16 mouse cellular contexts compared by ENCODE assay signal in genomic region chr11:43834531-43834930, GRCm38 (mm10).
A peak's percentile ranks its signal among the peaks of the same experiment; 100 is the strongest.
DNase-seq lines count a peak whose midpoint lies in the region; ATAC-seq and TF ChIP-seq lines count a peak whose summit lies in the region.
"Had no signal": no experiment of that assay in that cellular context is flagged by ENCODE, and none has a peak within 500 bp of the region (broad histone marks: within the 10 kb centered on the region; RNA-seq: fewer than 3 reads in every experiment).

No protein-coding gene starts in this region.

- H3K4me1 ChIP-seq in heart, embryonic 11.5 days (ENCODE audit: control insufficient read depth, insufficient read depth, low read length) = peaks cover 7% of the 10 kb centered on the region; the same call in 1 of the 2 replicates
- 0 out of 2 replicates have a peak, but pooled peaks cover 2% of the 10 kb centered on the region for H3K4me1 ChIP-seq in cortical plate, adult 2 months (ENCODE audit: control insufficient read depth, insufficient read depth, low read length)
- peaks cover 8% of the 10 kb centered on the region; the same call in 1 of the 2 replicates for H3K4me1 ChIP-seq in hindbrain, postnatal 0 days (ENCODE audit: insufficient read depth, low read length)
- H3K4me1 ChIP-seq: liver, embryonic 12.5 days had no signal

- H3K9ac ChIP-seq in heart, embryonic 11.5 days (ENCODE audit: low read depth, low read length) = no peak overlapping the region
- H3K9ac ChIP-seq in hindbrain, postnatal 0 days (replicated peaks; ENCODE audit: low read length) = no peak overlapping the region; the same call in 1 of the 2 replicates
- H3K9ac ChIP-seq: embryonic facial prominence, embryonic 12.5 days; forebrain, embryonic 13.5 days; liver, embryonic 12.5 days; neural tube, embryonic 12.5 days had no signal

- WGBS in heart, embryonic 11.5 days (ENCODE audit: insufficient replicate concordance) = 54% methylated on average over 11 of the region's 11 CpGs
- WGBS in hindbrain, postnatal 0 days = 43% methylated on average over 11 of the region's 11 CpGs

- peak overlapping the region; percentile 83 for H3K4me2 ChIP-seq in heart, embryonic 11.5 days
- peak overlapping the region; percentile 87 for H3K4me2 ChIP-seq in hindbrain, postnatal 0 days (ENCODE audit: low read depth, low read length)
- H3K4me2 ChIP-seq: embryonic facial prominence, embryonic 12.5 days; forebrain, embryonic 13.5 days; liver, embryonic 12.5 days; neural tube, embryonic 12.5 days had no signal

- no peak for ATAC-seq in heart, embryonic 11.5 days (replicated peaks; ENCODE audit: insufficient number of reproducible peaks, low FRiP score, low TSS enrichment)
- ATAC-seq in hindbrain, postnatal 0 days = no peak
- ATAC-seq: CD4-positive, CD25-positive, alpha-beta regulatory T cell, adult 4 months; forebrain, embryonic 13.5 days; liver, embryonic 12.5 days had no signal

- no peaks in the 10 kb centered on the region for H3K9me3 ChIP-seq in heart, embryonic 11.5 days (replicated peaks; ENCODE audit: control insufficient read depth, low read length)
- H3K9me3 ChIP-seq in hindbrain, postnatal 0 days (ENCODE audit: low read length) = no peaks in the 10 kb centered on the region
- H3K9me3 ChIP-seq: embryonic facial prominence, embryonic 12.5 days; forebrain, embryonic 13.5 days; liver, embryonic 12.5 days; neural tube, embryonic 12.5 days had no signal

- no peak for TF ChIP-seq CTCF in cortical plate, adult 2 months (IDR thresholded peaks at IDR 0.05; ENCODE audit: extremely low read depth, insufficient read depth, low read length)
- no peak for TF ChIP-seq CTCF in hindbrain, postnatal 0 days (IDR thresholded peaks at IDR 0.05; ENCODE audit: low read depth)

- H3K4me3 ChIP-seq in heart, embryonic 11.5 days (ENCODE audit: low read depth, low read length) = peak overlapping the region; percentile 18
- peak overlapping the region; percentile 39 for H3K4me3 ChIP-seq in cortical plate, adult 2 months (ENCODE audit: insufficient read depth, low read length)
- peak overlapping the region; percentile 29 for H3K4me3 ChIP-seq in hindbrain, postnatal 0 days (ENCODE audit: low read length)
- H3K4me3 ChIP-seq: embryonic facial prominence, embryonic 12.5 days; forebrain, embryonic 13.5 days; liver, embryonic 12.5 days; megakaryocyte, embryonic 14.5 days; neural tube, embryonic 12.5 days had no signal

- no peaks in the 10 kb centered on the region for H3K36me3 ChIP-seq in heart, embryonic 11.5 days (ENCODE audit: control insufficient read depth, insufficient read depth, low read length)
- H3K36me3 ChIP-seq in hindbrain, postnatal 0 days (ENCODE audit: insufficient read depth, low read length) = no peaks in the 10 kb centered on the region
- H3K36me3 ChIP-seq: embryonic facial prominence, embryonic 12.5 days; liver, embryonic 12.5 days; neural tube, embryonic 12.5 days had no signal

- H3K27ac ChIP-seq in heart, embryonic 11.5 days (ENCODE audit: low read depth, low read length) = no peak overlapping the region
- no peak overlapping the region for H3K27ac ChIP-seq in cortical plate, adult 2 months (ENCODE audit: insufficient read depth, low read length)
- peak overlapping the region; percentile 48; the same call in 1 of the 2 replicates for H3K27ac ChIP-seq in hindbrain, postnatal 0 days
- H3K27ac ChIP-seq: embryonic facial prominence, embryonic 12.5 days; forebrain, embryonic 13.5 days; liver, embryonic 12.5 days; neural tube, embryonic 12.5 days had no signal

- no peak for DNase-seq in heart, postnatal 36 days
- peak; percentile 27 to 68 for DNase-seq in left cerebral cortex, postnatal 25 days (ENCODE audit: low spot score in 2 of 2)
- DNase-seq in left cerebral cortex, adult 11 months (ENCODE audit: low spot score) = no peak
- peak; percentile 19 for DNase-seq in hindbrain, postnatal 0 days (ENCODE audit: low spot score)
- no peak for DNase-seq in yolk sac, embryonic 10.5 days (ENCODE audit: low spot score)
- no peak for DNase-seq in cerebellum, postnatal 4 days (ENCODE audit: low spot score in 2 of 2)
- DNase-seq: cerebellum, adult 9-10 months; kidney, adult 8-10 months had no signal

- 0 out of 2 replicates have a peak, but pooled peaks have one; percentile 14 for TF ChIP-seq POLR2A in cortical plate, adult 2 months (IDR thresholded peaks at IDR 0.05; ENCODE audit: extremely low read depth, insufficient read depth, low read length)

- intact Hi-C loops in heart, postnatal 36 days (cut with DNase I) = loop anchor here (2.0 to 10.0 kb wide), 2 partner anchors 280 to 408 kb away; no protein-coding TSS in a partner anchor
- intact Hi-C loops in left cerebral cortex, postnatal 25 days (cut with DNase I) = loop anchor here (5.0 kb wide), 1 partner anchor 47 kb away; no protein-coding TSS in a partner anchor

- peaks cover 14% of the 10 kb centered on the region for H3K27me3 ChIP-seq in heart, embryonic 11.5 days (ENCODE audit: control insufficient read depth, insufficient read depth, low read length)
- H3K27me3 ChIP-seq in hindbrain, postnatal 0 days (ENCODE audit: insufficient read depth, low read length) = no peaks in the 10 kb centered on the region

Comparison
In these comparisons a context has a peak if more than half of its experiments do, and no peak if none do; other contexts are left out.
1. DNase-seq: peak in left cerebral cortex, postnatal 25 days (2 of 2) and hindbrain, postnatal 0 days (single experiment); none in heart, postnatal 36 days (0 of 2), left cerebral cortex, adult 11 months (single experiment), yolk sac, embryonic 10.5 days (single experiment) and cerebellum, postnatal 4 days (0 of 2).
2. Peak in every context shown above with its lines, with median percentiles within 50 percentile points of each other: H3K4me3 ChIP-seq.